17 mouse cellular contexts compared by ENCODE assay signal in the genomic region with DNA sequence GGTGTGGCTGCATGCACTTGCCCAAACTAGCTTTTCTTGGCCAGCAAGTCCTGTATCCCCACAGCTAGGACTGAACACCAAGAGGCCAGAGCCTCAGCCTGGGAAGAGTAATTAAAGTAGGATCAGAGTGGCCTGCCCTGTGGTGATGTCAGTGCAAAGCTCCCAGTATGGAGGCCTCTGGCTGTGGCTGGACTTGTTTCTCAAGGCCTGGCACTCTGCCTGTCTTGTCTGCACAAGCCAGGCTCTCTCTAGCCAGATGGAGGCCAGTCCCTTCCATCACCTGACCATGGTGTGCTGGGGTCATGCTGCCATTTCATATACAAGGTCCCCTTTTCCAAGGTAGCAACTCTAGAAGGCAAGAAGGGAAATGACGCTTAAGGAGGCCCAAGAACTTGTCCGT. TPM values are rescaled to one million over a fixed set of nuclear protein-coding genes. Genes with fewer than 3 reads are reported as not detected.
A peak's percentile ranks its signal among the peaks of the same experiment; 100 is the strongest.
DNase-seq lines count a peak whose midpoint lies in the region; ATAC-seq lines count a peak whose summit lies in the region.
"Had no signal": no experiment of that assay in that cellular context is flagged by ENCODE, and none has a peak within 500 bp of the region (broad histone marks: within the 10 kb centered on the region; RNA-seq: fewer than 3 reads in every experiment).

No protein-coding gene starts in this region.

- no peaks in the 10 kb centered on the region for H3K36me3 ChIP-seq in hindbrain, embryonic 16.5 days (ENCODE audit: control insufficient read depth, insufficient read depth, low read length)
- H3K36me3 ChIP-seq in hindbrain, embryonic 10.5 days = no peaks in the 10 kb centered on the region
- H3K36me3 ChIP-seq in limb, embryonic 10.5 days = no peaks in the 10 kb centered on the region
- H3K36me3 ChIP-seq: liver, embryonic 15.5 days; midbrain, embryonic 12.5 days; stomach, embryonic 15.5 days had no signal

- no peaks in the 10 kb centered on the region for H3K9me3 ChIP-seq in hindbrain, embryonic 16.5 days (ENCODE audit: control insufficient read depth, low read length)
- H3K9me3 ChIP-seq in hindbrain, embryonic 10.5 days = no peaks in the 10 kb centered on the region
- H3K9me3 ChIP-seq in limb, embryonic 10.5 days (replicated peaks) = no peaks in the 10 kb centered on the region
- H3K9me3 ChIP-seq: liver, embryonic 15.5 days; midbrain, embryonic 12.5 days; stomach, embryonic 15.5 days had no signal

- H3K4me3 ChIP-seq in hindbrain, embryonic 16.5 days (ENCODE audit: low read length) = no peak overlapping the region
- H3K4me3 ChIP-seq in hindbrain, embryonic 10.5 days = no peak overlapping the region
- no peak overlapping the region for H3K4me3 ChIP-seq in limb, embryonic 10.5 days
- H3K4me3 ChIP-seq: liver, embryonic 15.5 days; midbrain, embryonic 12.5 days; stomach, embryonic 15.5 days had no signal

- no peak overlapping the region for H3K4me2 ChIP-seq in hindbrain, embryonic 16.5 days (ENCODE audit: low read length)
- H3K4me2 ChIP-seq: liver, embryonic 15.5 days; midbrain, embryonic 12.5 days; stomach, embryonic 15.5 days had no signal

- H3K4me1 ChIP-seq in hindbrain, embryonic 16.5 days (ENCODE audit: control insufficient read depth, insufficient read depth, low read depth, low read length) = no peaks in the 10 kb centered on the region
- H3K4me1 ChIP-seq in hindbrain, embryonic 10.5 days (replicated peaks) = no peaks in the 10 kb centered on the region
- no peaks in the 10 kb centered on the region for H3K4me1 ChIP-seq in limb, embryonic 10.5 days
- H3K4me1 ChIP-seq: liver, embryonic 15.5 days; midbrain, embryonic 12.5 days; stomach, embryonic 15.5 days had no signal

- no peak overlapping the region for H3K27ac ChIP-seq in hindbrain, embryonic 16.5 days (ENCODE audit: low read depth, low read length)
- no peak overlapping the region for H3K27ac ChIP-seq in hindbrain, embryonic 10.5 days
- no peak overlapping the region for H3K27ac ChIP-seq in limb, embryonic 10.5 days
- H3K27ac ChIP-seq: liver, embryonic 15.5 days; midbrain, embryonic 12.5 days; stomach, embryonic 15.5 days had no signal

- ATAC-seq in hindbrain, embryonic 16.5 days = peak; percentile 59
- ATAC-seq: forebrain, embryonic 14.5 days had no signal

- no peak overlapping the region for H3K9ac ChIP-seq in hindbrain, embryonic 16.5 days (ENCODE audit: low read depth, low read length)
- H3K9ac ChIP-seq: liver, embryonic 15.5 days; midbrain, embryonic 12.5 days; stomach, embryonic 15.5 days had no signal

- WGBS in hindbrain, embryonic 16.5 days = 84% methylated on average over 2 of the region's 2 CpGs
- 86% methylated on average over 2 of the region's 2 CpGs for WGBS in hindbrain, embryonic 10.5 days
- WGBS in limb, embryonic 10.5 days = 93% methylated on average over 2 of the region's 2 CpGs

- DNase-seq in hindbrain, embryonic 10.5 days (ENCODE audit: low spot score) = no peak
- DNase-seq in Muller cell, postnatal 12 days (ENCODE audit: inconsistent ontology term) = peak; percentile 26
- DNase-seq in adrenal gland, postnatal 10 days = peak; percentile 46
- peak; percentile 15 to 58 for DNase-seq in cerebellum, postnatal 25 days
- no peak for DNase-seq in limb, embryonic 10.5 days (ENCODE audit: low spot score)
- no peak for DNase-seq in layer of hippocampus, postnatal 36 days
- DNase-seq: heart, postnatal 14 days; kidney, postnatal 10 days; lung, postnatal 4 days; thymus, postnatal 14 days had no signal

- no peaks in the 10 kb centered on the region for H3K27me3 ChIP-seq in hindbrain, embryonic 16.5 days (replicated peaks; ENCODE audit: control insufficient read depth, insufficient read depth, low read length)
- H3K27me3 ChIP-seq in hindbrain, embryonic 10.5 days (ENCODE audit: insufficient read depth, poor library complexity, severe bottlenecking) = no peaks in the 10 kb centered on the region
- H3K27me3 ChIP-seq in limb, embryonic 10.5 days (ENCODE audit: low read depth, poor library complexity, severe bottlenecking) = no peaks in the 10 kb centered on the region
- H3K27me3 ChIP-seq: liver, embryonic 15.5 days; midbrain, embryonic 12.5 days; stomach, embryonic 15.5 days had no signal

RNA-seq across cellular contexts. Expression of a gene that starts 51.0 kb away (rescaled TPM):
- polyA plus RNA-seq in hindbrain, embryonic 16.5 days (2015; fragmentation: Nextera tagmentation; extraction: Ambion mirVana) = 12.4 and 13.0 TPM in 2 replicates
- 0.76 and 1.1 TPM in 2 replicates for polyA plus RNA-seq in hindbrain, embryonic 10.5 days (2016; fragmentation: Nextera tagmentation; extraction: Ambion mirVana)
- 1 to 10 TPM; 2.3 to 3.3 TPM for total RNA-seq in adrenal gland, postnatal 10 days (2021)
- polyA plus RNA-seq in limb, embryonic 10.5 days (2016; fragmentation: Nextera tagmentation; extraction: Ambion mirVana) = 0.05 and 0.11 TPM in 2 replicates
- total RNA-seq in layer of hippocampus, postnatal 36 days (2021) = 10 to 100 TPM; 51.9 to 57.4 TPM
- total RNA-seq: gastrocnemius, adult 18-20 months; MEL had no signal

Comparison
In these comparisons a context has a peak if more than half of its experiments do, and no peak if none do; other contexts are left out.
1. DNase-seq: peak in Muller cell, postnatal 12 days (single experiment), adrenal gland, postnatal 10 days (single experiment) and cerebellum, postnatal 25 days (2 of 2); none in hindbrain, embryonic 10.5 days (single experiment), limb, embryonic 10.5 days (single experiment) and layer of hippocampus, postnatal 36 days (0 of 2).